Mouse (Mus musculus): Measurements from ENCODE around the gene En2.

Gene En2

DNA sequence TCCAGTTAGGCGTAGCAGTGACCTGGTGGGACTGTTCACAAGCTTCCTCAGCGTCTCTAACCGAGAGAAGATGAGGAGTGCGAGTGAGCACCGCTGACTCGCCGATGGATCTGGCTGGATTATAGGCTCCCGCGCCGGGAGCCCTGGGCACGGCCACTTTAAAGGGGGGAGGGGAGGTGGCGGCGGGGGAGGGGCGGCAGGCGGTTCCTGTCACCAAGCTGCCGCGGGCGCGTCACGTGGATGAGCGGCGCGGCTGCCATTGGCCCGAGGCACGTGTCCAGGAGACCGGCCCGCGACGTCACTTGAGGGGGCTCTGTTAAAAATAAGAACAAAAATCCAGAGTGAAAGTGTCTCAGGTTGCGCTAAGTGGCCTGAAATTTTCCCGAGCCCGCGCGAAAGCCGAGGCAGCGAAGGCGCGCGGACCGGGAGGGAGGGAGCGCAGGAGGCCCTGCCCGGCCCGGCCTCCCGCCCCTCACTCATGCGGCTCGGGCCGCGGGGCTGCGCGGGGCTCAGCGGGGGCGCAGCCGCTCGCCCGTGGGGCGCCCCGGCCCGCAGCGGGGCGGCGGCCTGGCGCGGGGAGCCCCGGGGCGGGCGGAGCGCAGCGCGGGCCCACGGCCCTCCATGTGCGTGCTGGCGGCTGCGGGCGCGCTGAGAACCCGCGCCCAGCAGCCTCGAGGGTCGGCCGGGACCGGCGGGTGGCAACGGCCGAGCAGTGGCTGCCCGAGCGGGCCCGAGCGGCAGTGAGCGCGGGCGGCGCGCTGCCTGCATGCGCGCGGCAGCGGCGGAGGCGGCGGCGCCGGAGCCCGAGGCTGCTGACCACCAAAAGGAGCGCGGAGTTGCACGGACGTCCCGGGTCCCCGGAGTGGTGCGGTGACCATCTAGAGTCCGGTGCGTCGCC is at the start of gene En2:
TSS of gene En2 (plus strand) at position 337 of the 898 bp plus-strand sequence.
- DNase-seq (ENCODE audit: extremely low read depth, insufficient read length, low spot score), result no peak

DNA sequence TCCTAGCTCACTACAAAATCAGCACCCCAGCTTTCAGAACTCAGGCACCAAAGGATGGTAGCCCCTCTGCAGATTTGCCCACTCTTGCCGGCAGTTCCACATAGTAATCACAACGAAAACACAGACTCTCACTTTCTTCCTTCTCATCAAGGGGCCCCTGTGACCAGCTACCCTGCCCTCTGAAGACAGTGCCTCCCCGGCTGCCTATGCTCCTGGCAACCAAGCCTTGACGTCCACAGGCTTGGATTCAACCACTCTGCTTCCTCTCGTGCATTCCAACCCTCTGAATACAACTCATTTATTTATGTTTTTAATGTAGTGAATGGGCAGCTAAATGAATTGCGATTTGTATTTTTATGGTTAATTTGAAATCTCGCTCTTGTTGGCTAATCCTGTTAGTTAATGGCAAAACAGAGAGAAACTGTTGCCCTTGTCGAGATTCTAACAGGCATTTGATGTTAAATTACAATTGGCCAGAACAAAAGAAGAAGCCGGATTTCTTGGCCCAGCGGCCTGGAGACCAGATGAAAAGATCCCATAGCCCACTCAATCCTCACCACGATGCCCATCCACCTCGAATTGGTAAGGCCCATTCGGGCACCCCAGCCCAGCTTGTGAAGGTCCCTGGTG is 48.1 kb upstream of the En2 start:
- no peak for DNase-seq (ENCODE audit: extremely low read depth, insufficient read length, low spot score)

DNA sequence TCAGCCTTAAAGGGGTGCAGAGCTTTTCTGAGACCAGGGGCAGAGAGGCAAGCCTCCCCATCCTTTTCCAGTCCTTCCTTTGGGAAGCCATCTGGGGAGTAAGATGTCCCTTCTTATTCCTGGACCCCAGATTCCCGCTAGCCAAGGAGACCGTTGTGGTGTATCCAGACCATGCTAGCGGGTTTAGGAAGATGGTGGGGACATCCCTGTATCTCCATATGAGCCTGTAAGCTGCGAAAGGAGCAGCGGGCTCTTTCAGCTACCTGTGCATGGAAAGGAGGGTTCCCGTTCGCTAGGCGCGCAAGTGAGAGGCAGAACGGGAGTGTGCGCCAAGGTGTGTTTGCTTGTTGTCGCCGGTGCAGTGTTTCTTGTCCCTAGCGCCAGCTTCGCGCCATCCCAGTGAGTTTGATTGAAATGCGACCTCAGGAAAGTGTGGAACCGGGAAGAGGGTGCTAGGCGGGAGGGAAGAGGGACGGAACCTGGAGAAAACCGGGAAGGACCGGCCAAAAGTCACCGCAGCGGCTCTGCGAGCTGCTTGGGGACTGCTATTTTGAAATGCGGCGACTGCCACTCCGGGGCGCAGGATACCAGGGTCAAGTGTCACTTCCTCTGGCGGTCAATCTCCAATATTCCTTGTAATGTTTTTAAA is 47.5 kb upstream of the En2 start:
- DNase-seq (ENCODE audit: extremely low read depth, insufficient read length, low spot score), result no peak

DNA sequence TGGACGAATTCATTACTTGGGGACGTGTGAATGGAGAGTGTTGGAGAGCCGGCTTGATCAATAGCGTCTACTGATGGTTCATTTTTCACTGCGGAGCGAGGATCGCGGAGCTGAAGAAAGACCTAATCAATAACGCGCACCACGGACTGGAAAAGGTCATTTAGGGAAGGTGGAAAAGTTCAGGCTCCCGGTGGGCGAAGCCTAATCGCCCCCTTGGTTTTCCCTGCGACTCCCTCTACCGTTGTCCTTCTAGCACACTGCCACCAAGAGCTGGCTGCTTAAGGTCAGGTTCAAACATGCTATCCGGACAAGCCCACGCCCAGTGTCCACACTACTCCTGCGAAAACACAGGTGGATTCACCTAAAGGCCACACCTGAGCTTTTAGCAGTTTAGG is 47.0 kb upstream of the En2 start:
- no peak for DNase-seq (ENCODE audit: extremely low read depth, insufficient read length, low spot score)

DNA sequence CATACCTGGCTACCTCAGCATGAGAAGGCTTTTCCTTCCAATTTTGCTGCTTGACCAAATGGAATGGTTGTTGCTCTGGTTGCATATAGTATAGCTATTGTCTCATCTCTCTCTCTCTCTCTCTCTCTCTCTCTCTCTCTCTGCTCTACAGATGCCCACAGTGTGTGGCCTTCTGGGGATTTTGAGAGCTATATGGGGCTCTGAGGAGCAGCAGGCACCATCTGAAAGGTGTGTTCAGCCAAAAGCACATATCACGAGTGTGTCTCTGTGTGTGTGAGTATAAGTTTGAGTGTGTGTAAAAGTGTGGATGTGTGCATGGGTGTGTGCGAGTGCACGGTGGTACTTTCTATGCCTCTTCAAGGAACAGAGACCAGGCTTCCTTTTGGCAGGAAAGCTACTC is 45.9 kb upstream of the En2 start:
- DNase-seq (ENCODE audit: extremely low read depth, insufficient read length, low spot score), result no peak

DNA sequence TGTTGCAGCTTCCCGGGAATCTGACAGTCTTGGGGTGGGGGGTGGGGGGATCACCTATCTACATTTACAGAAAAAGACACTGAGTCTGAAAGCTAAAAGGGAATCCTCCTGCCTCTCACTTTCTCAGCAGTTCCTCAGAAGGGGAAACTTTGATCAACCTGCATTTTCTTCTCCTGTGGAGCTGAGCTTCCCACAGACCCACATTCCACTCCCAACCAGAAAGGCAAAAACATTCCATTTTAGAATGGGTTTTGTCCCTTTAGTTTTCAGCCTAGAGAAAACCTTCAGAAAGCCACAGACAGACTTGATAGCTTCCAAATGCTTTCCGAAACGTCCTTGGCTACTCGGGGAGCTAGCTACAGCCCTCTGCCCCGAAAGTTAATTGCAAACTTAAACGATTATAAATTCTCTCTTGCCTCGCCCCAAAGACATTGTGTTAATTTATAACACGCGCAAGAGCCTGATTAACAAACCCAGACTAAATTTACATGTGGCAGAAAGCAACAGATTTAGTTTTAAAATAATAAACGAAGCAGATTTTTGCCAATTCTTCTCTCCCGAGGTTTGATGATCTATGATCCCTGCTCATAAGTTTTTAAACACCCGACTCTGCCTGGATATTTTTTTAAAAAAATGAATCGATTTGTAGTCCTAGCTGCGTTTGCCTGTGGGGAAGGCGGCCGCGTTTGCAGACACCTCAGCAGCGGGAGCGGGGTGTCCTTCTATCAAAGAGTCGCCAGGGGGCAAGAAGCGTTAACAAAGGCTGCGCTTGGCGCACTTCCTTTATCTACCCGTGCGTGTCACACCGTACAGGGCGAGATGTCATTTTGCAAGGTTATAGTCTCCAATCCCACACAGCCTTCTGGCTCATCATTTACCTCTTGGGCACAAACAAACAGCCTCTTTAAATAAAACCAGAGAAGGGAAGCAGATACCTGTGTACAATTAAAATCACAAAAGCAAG is 42.7 kb upstream of the En2 start:
- no peak for DNase-seq (ENCODE audit: extremely low read depth, insufficient read length, low spot score)

DNA sequence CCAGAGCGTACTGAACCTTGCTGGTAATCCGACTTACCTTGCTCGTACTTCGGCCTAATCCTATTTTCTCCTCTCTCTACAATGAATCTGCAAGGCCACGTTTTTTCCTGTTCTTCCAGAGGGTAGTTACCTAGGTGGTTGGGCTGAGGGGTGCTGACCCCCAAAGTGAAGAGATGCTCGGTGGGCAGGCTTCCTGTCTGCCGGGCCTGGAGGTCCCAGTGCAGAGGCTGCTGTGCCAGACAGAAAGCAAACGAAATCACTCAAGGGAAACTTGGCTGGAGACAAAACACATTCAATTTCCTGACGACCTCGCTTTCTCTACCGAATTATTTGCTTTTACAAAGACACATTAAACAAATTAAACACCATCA is 42.1 kb upstream of the En2 start:
- DNase-seq (ENCODE audit: extremely low read depth, insufficient read length, low spot score), result no peak

DNA sequence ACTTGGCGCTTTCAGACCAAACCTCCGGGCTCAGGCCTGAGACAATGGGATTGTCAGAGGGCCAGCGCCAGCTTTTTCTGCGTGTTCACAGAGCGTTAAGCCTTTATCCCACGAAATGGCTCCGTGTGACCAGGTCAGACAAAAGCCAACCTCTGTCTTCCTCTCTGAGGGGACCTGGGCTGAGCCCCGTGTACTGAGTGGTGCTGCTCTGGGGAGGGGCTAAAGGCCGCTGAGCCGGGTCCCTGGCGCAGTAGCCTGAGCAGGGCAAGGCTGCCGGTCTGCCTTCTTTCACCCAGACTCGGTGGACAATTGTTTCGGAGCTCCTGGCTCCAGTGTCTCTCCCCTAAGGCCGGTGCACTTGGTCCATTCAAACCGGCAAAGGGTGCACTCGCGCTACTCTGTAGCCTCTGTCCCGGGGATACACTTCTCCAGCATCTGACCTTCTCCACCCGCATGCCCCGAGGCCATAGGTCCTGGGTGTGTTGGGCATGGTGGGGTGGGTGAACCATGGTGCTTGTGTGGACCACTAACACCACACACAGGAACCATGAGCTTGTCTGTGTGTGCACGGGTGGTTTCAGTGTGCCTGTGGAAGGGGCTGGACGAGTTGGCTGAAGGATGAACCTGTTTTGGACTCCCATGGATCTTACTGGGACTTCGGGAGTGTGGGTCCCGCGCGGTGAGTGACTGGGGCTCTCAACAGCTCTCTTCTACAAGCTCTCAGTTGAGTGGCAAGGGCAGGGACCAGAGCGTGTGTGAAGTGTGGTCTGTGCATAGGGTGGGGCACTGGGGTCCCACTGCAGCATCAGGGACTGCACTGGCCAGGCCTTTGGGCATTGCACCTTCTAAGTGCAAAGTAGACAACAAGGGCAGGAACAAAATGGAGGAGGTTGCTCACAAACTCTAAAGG is 40.9 kb upstream of the En2 start:
- no peak for DNase-seq (ENCODE audit: extremely low read depth, insufficient read length, low spot score)

DNA sequence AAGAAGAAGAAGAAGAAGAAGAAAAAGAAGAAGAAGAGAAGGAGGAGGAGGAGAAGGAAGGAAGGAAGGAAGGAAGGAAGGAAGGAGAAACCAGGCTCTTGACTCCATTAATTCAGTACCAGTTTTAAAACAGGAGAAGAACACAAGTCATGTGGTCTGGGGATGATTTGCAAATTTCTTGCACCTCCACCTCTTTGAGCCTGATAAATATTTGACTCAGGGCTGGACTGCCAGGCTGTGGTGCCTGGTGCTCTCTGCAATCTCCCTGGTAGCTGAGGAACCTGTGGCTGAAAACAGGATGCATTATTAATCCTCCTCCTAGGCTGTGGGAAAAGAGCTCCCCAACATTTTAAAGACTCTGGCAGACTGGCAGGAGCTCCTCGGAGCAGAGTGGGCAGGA is 36.6 kb upstream of the En2 start:
- no peak for DNase-seq (ENCODE audit: extremely low read depth, insufficient read length, low spot score)

DNA sequence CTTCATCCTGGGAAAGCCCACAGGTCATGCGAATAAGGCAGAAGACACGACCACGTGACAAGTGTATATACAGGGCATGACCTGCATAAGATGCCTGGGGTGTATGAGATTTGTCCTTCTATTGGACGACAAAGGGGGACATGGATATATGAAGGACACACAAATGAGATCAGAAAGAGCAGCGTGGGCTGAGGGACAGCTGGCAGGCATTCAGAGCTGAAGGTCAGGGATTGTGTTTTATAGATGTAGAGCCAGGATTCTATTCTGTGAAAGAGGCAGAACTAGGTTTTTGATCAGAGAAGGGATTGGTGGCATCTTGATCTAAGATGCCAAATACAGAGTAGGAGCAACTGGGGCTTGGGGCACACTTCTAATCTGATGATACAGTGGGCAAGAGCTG is 33.3 kb upstream of the En2 start:
- DNase-seq (ENCODE audit: extremely low read depth, insufficient read length, low spot score), result no peak

DNA sequence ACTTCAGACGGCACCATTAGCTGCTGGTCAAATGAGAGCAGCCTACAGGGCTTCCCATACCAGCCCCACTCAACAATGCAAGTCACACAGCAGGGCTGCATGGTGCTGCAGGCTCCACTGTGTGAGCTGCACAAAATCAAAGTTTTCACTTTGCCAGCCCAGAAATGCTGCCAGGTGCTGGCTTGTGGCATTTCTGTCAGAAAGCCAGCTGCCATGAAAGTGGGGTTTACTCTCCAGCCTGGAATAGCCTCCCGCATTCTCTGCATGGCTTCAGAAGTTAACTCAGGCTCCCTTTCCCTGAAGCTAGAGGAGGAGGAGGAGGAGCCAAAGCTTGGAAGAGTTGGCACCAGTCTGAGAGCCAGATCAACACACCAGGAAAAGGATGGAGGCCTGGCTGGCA is 29.1 kb upstream of the En2 start:
- no peak for DNase-seq (ENCODE audit: extremely low read depth, insufficient read length, low spot score)

DNA sequence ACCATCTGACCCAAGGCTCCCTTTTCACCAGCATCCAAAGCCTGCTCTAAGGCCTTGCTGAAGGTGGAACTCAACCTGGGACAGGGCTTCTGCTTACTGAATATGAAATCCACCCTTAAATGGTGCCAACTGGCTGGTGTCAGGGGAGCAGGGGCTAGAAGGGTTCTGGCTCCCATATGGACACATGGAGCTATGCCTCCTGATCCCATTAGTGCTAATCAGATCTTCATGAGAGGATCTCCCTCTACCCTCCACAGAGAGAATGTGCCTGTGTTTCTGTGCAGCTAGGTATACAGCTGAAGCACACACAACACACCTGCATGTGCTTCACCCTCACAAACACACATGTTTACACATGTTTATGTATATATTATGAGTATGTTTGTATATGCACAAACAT is 20.9 kb upstream of the En2 start:
- no peak for DNase-seq (ENCODE audit: extremely low read depth, insufficient read length, low spot score)

DNA sequence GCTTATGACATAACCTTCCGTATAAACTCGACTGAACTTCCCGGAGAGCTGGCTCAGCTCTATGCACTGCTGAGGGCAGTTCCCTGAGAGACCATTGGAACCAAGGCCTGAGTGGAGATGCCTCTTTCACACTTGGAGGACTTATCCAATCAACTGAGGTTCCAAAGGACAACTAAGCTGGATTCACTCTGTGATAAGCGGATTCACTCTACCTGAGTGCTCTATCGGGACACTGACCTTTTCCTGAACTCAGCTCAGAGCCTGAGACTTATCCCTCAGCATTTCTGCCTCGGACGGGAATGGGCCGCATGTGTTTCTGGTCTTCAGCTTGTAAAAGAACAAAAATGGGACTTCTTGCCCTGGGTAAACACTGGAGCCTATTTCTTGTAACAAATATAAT is 19.5 kb upstream of the En2 start:
- DNase-seq (ENCODE audit: extremely low read depth, insufficient read length, low spot score), result no peak

DNA sequence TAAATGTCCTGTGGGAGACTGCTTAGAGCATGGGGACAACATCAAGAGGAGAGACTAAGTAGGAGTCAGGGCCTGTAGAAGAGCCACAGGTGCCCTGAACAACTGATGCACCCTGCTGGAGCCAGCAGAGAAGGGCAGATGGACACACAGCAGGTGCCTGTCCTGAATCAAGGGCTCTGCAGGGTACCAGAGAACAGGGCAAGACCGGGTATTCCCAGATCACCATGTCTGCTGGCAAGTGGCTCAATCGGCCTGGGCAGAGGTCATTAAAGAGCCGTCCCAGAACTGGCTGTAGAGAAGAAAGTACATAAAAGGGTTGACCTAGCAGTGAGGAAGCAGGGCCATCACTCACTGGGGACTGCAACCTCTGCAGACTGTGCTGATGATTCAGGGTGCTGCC is 17.0 kb upstream of the En2 start:
- DNase-seq (ENCODE audit: extremely low read depth, insufficient read length, low spot score), result no peak

DNA sequence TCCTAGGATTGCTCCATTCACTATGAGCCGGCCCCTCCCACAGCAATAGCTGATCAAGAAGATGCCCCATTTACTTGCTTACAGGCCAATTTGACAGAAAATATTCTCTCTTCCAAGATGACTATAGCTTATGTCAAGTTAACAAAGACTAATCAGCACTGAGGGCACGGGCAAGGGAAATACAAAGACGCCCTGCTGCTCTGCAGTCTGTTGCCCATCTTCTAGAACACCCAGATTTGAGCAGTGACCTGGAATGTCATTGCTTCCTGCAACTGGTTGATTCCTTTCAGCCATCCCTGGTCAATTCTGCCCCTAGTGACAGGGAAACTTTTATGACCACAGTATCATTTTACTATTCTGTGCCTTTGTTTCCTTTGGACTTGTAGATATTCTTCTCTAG is 16.1 kb upstream of the En2 start:
- no peak for DNase-seq (ENCODE audit: extremely low read depth, insufficient read length, low spot score)

DNA sequence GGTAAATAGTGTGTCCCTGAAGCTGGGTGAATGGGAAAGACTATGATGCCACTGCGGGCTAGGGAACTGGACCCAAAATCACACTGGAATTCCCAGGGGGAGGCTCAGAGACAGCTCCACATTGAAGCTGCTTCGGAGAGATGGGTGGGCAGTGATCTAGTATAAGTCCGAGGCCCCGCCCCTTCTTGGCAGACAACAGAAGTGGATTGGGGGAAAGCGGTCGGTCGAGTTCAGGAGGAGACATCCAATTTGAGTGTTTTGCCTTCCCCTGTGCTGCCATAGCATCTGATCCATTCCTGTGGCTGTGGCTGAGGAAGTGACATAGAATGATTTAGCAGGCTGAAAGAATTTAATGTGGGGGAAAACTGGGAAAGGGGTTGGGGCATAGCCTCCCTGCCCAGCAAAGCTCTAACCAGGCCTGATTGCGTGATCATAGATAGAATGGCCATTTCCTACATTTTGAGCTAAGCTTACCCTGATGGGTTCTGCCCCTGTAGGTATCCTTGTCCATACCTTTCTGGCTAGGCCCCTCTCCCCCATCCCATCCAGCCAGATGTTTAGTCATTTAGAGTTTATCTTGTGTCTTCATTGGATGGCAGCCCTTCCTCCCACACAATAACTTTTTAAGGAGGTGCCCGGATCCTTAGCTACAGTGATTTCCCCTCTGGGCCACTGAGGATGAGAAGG is 8.3 kb upstream of the En2 start:
- DNase-seq (ENCODE audit: extremely low read depth, insufficient read length, low spot score), result no peak

DNA sequence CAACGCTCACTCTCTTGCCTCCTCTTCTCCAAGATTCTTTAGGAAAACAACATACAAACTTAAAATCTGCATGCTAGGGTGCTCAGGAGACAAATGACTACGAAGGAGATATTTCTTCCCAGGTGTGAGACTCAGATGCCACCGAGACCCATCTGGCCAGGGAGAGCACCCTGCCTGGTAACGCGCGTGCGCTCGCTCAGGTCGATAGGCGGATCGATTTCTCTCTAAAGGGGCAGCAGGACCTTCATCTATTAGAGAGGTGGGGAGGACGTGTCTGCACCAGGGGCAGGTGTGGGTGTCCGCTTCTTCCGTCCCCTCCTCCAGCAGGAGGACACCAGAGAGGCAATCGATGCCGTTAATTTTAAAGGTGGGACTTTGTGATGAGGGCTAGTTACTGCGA is 7.7 kb upstream of the En2 start:
- no peak for DNase-seq (ENCODE audit: extremely low read depth, insufficient read length, low spot score)

DNA sequence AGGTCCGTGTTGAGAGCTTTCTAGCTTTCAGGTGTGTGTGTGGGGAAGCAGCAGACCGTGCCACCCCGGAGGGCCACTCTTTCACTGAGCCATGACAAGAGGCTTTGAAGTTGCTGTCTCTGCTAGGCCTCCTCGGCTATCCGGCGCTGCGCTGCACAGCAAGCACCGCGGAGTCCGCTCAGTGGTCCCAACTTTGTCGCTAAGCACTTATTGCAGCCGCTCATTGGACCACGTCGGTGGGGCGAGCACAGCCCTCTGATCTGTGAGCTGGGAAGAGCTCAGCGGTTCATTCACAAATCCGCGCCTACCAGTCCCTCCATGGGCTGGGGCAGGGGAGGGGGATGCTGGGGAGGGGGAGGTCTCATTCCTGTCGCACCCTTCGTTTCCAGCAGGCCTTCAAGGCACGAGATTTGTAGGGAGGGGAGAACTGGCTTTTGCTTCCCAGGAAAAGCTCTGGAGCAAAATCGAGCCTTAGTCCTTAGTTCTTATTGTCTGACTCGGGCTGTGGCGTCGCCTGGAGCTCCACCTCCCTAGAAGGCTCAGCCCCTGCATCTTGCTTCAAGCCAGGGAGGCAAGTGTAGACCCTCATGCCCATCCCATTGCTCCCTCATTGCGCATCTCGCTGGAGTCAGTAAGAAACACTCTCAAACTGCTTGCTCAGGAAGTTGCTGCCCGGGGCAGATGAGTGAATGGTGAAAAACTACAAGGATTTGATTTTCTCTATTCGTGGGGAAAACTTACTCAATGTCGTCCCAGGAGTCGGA is 7.0 kb upstream of the En2 start:
- DNase-seq (ENCODE audit: extremely low read depth, insufficient read length, low spot score), result no peak

DNA sequence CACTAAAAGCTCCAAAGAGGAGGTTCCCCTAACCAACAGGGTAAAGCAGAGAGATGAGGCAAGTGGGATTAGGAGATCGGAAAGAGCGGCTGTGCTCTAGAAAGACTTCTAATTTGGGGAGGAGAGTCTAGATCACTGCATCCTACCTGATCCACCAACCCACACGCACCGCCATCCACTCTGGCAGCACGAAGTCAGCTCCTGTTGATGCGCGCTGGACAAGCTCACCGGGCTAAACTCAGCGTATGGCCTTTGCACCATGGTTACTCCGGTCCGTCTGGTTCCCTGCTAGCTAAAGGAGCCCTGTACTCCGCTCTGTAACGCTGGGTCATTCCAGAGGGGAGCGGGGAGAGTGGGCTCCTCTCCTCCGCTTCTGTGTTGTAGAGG is 6.4 kb upstream of the En2 start:
- no peak for DNase-seq (ENCODE audit: extremely low read depth, insufficient read length, low spot score)

All from 3134 (cell line).